In the genomic region with DNA sequence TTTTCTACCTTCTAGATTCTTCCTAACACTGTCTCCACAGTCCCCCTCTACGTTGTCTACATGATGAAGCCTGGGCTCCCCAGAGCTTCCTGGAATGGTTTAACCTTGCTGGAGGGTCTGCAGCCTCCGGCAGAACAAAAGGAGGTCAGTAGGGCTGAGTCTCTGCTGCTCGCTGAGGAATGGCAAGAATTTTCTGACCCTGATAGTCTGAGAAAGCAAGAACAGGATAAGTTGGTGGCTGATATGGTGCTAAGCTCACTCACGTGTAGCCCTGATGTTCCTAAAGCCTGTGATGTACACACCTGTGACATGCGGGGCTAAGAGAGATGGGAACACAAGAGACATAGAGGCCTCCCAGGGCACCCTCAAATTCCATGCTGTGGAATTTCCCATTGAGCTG, we compare ENCODE assay signal across 13 mouse cellular contexts. TPM values are rescaled to one million over a fixed set of nuclear protein-coding genes. Genes with fewer than 3 reads are reported as not detected.
A peak's percentile ranks its signal among the peaks of the same experiment; 100 is the strongest.
DNase-seq lines count a peak whose midpoint lies in the region; ATAC-seq lines count a peak whose summit lies in the region.
"Had no signal": no experiment of that assay in that cellular context is flagged by ENCODE, and none has a peak within 500 bp of the region (broad histone marks: within the 10 kb centered on the region; RNA-seq: fewer than 3 reads in every experiment).

No protein-coding gene starts in this region.

- H3K27ac ChIP-seq in heart, embryonic 16.5 days (ENCODE audit: low read length), result no peak overlapping the region
- H3K27ac ChIP-seq in neural tube, embryonic 11.5 days (ENCODE audit: low read depth, low read length), result peak overlapping the region; percentile 35; the same call in 1 of the 2 replicates
- H3K27ac ChIP-seq in embryonic facial prominence, embryonic 11.5 days (replicated peaks; ENCODE audit: low read depth, low read length), result no peak overlapping the region; the same call in 1 of the 2 replicates
- H3K27ac ChIP-seq: liver, embryonic 15.5 days had no signal

- H3K27me3 ChIP-seq in heart, embryonic 16.5 days (ENCODE audit: control insufficient read depth, insufficient read depth, low read length), result 0 out of 2 replicates have a peak, but pooled peaks cover 3% of the 10 kb centered on the region
- no peaks in the 10 kb centered on the region for H3K27me3 ChIP-seq in neural tube, embryonic 11.5 days (ENCODE audit: control insufficient read depth, insufficient read depth, low read length)
- no peaks in the 10 kb centered on the region for H3K27me3 ChIP-seq in embryonic facial prominence, embryonic 11.5 days (ENCODE audit: control insufficient read depth, insufficient read depth, low read length)
- H3K27me3 ChIP-seq: liver, embryonic 15.5 days had no signal

- H3K9me3 ChIP-seq in heart, embryonic 16.5 days (replicated peaks; ENCODE audit: control insufficient read depth, low read length), result peaks cover 3% of the 10 kb centered on the region; the same call in 1 of the 2 replicates
- H3K9me3 ChIP-seq in neural tube, embryonic 11.5 days (ENCODE audit: control insufficient read depth, low read length), result no peaks in the 10 kb centered on the region
- H3K9me3 ChIP-seq in embryonic facial prominence, embryonic 11.5 days (replicated peaks; ENCODE audit: control insufficient read depth, low read length), result no peaks in the 10 kb centered on the region
- H3K9me3 ChIP-seq: liver, embryonic 15.5 days had no signal

- no peak for DNase-seq in heart, postnatal 10 days
- no peak for DNase-seq in neural tube, embryonic 11.5 days (ENCODE audit: low spot score)
- no peak for DNase-seq in neural tube, embryonic 10.5 days (ENCODE audit: extremely low spot score, low spot score)
- DNase-seq in embryonic facial prominence, embryonic 11.5 days (ENCODE audit: low spot score), result peak; percentile 31
- DNase-seq in left cerebral cortex, adult 9 months (ENCODE audit: low spot score in 2 of 2), result no peak
- DNase-seq in urinary bladder, adult 18-20 months (ENCODE audit: low spot score in 2 of 2), result no peak
- DNase-seq: cerebellum, adult 2 months; right cerebral cortex, postnatal 25 days; thymus, postnatal 25 days had no signal

- H3K4me1 ChIP-seq in heart, embryonic 16.5 days (ENCODE audit: control insufficient read depth, insufficient read depth, low read length), result no peaks in the 10 kb centered on the region
- peaks cover 8% of the 10 kb centered on the region; the same call in 1 of the 2 replicates for H3K4me1 ChIP-seq in neural tube, embryonic 11.5 days (ENCODE audit: control insufficient read depth, insufficient read depth, low read length)
- peaks cover 2% of the 10 kb centered on the region; the same call in 1 of the 2 replicates for H3K4me1 ChIP-seq in embryonic facial prominence, embryonic 11.5 days (ENCODE audit: control insufficient read depth, insufficient read depth, low read length)

- H3K36me3 ChIP-seq in heart, embryonic 16.5 days (ENCODE audit: control insufficient read depth, insufficient read depth), result no peaks in the 10 kb centered on the region
- no peaks in the 10 kb centered on the region for H3K36me3 ChIP-seq in neural tube, embryonic 11.5 days (ENCODE audit: control insufficient read depth, insufficient read depth, low read length)
- no peaks in the 10 kb centered on the region for H3K36me3 ChIP-seq in embryonic facial prominence, embryonic 11.5 days (replicated peaks; ENCODE audit: control insufficient read depth, insufficient read depth, low read depth, low read length)
- H3K36me3 ChIP-seq: liver, embryonic 15.5 days had no signal

- H3K4me3 ChIP-seq in heart, embryonic 16.5 days (ENCODE audit: low read length), result no peak overlapping the region
- H3K4me3 ChIP-seq in neural tube, embryonic 11.5 days (ENCODE audit: low read depth, low read length), result no peak overlapping the region
- no peak overlapping the region for H3K4me3 ChIP-seq in embryonic facial prominence, embryonic 11.5 days (ENCODE audit: low read depth, low read length)
- H3K4me3 ChIP-seq: liver, embryonic 15.5 days had no signal

- no peak overlapping the region for H3K9ac ChIP-seq in heart, embryonic 16.5 days (ENCODE audit: low read length)
- H3K9ac ChIP-seq in neural tube, embryonic 11.5 days (ENCODE audit: low read length), result peak overlapping the region; percentile 23; the same call in 1 of the 2 replicates
- H3K9ac ChIP-seq in embryonic facial prominence, embryonic 11.5 days (replicated peaks; ENCODE audit: low read length), result 0 out of 2 replicates have a peak overlapping the region, but pooled peaks have one; percentile 2
- H3K9ac ChIP-seq: liver, embryonic 15.5 days had no signal

- intact Hi-C loops in heart, postnatal 10 days (cut with DNase I), result no loop called here

- 0 out of 2 replicates have a peak, but pooled peaks have one; percentile 26 for ATAC-seq in heart, embryonic 16.5 days (replicated peaks; ENCODE audit: extremely low read depth, insufficient read depth, low FRiP score)
- ATAC-seq in neural tube, embryonic 11.5 days (ENCODE audit: insufficient read depth, low FRiP score, low TSS enrichment), result no peak
- ATAC-seq in embryonic facial prominence, embryonic 11.5 days (replicated peaks; ENCODE audit: insufficient number of reproducible peaks, low FRiP score, low TSS enrichment, low read depth), result no peak
- ATAC-seq: intestine, postnatal 0 days had no signal

- H3K4me2 ChIP-seq in heart, embryonic 16.5 days (ENCODE audit: low read depth, low read length), result 0 out of 2 replicates have a peak overlapping the region, but pooled peaks have one; percentile 2
- no peak overlapping the region for H3K4me2 ChIP-seq in neural tube, embryonic 11.5 days (ENCODE audit: low read depth)
- H3K4me2 ChIP-seq in embryonic facial prominence, embryonic 11.5 days (ENCODE audit: low read depth, low read length), result no peak overlapping the region
- H3K4me2 ChIP-seq: liver, embryonic 15.5 days had no signal

- WGBS in heart, embryonic 16.5 days, result 15% methylated on average over 5 of the region's 5 CpGs
- 25% methylated on average over 5 of the region's 5 CpGs for WGBS in neural tube, embryonic 11.5 days
- 16% methylated on average over 5 of the region's 5 CpGs for WGBS in embryonic facial prominence, embryonic 11.5 days

RNA-seq across cellular contexts. Expression of a gene that starts 7.0 kb away (rescaled TPM):
- polyA plus RNA-seq in heart, embryonic 16.5 days (2015; fragmentation: Nextera tagmentation; extraction: Ambion mirVana), result 0.71 and 1.9 TPM in 2 replicates
- under 1 TPM; 0.12 to 0.25 TPM for total RNA-seq in heart, postnatal 10 days (2021)
- polyA plus RNA-seq in neural tube, embryonic 11.5 days (2014; fragmentation: Nextera tagmentation; extraction: Ambion mirVana), result 0.69 and 0.76 TPM in 2 replicates
- 1.1 and 1.3 TPM in 2 replicates for polyA plus RNA-seq in embryonic facial prominence, embryonic 11.5 days (2014; fragmentation: Nextera tagmentation; extraction: Ambion mirVana)
- total RNA-seq: CH12.LX had no signal

RNA-seq across cellular contexts. Expression of a gene that starts 54.5 kb away (rescaled TPM):
- polyA plus RNA-seq in heart, embryonic 16.5 days (2015; fragmentation: Nextera tagmentation; extraction: Ambion mirVana), result 0.51 and 0.64 TPM in 2 replicates
- 1 to 10 TPM in 1 of 2 experiments, under 1 TPM in 1; 0.82 to 1.0 TPM for total RNA-seq in heart, postnatal 10 days (2021)
- polyA plus RNA-seq in neural tube, embryonic 11.5 days (2014; fragmentation: Nextera tagmentation; extraction: Ambion mirVana), result 8.7 and 9.4 TPM in 2 replicates
- polyA plus RNA-seq in embryonic facial prominence, embryonic 11.5 days (2014; fragmentation: Nextera tagmentation; extraction: Ambion mirVana), result 8.6 and 10.3 TPM in 2 replicates
